Mouse (Mus musculus) left cerebral cortex, adult 9 months (tissue): ENCODE data around the gene G430095P16Rik.

Source experiments
- DNase-seq, 2 experiments: peaks; one replicate each; pipeline ENCODE4 v3.0.0; 2022; ENCODE audit warnings: low spot score in 2 of 2

The G430095P16Rik gene

DNA sequence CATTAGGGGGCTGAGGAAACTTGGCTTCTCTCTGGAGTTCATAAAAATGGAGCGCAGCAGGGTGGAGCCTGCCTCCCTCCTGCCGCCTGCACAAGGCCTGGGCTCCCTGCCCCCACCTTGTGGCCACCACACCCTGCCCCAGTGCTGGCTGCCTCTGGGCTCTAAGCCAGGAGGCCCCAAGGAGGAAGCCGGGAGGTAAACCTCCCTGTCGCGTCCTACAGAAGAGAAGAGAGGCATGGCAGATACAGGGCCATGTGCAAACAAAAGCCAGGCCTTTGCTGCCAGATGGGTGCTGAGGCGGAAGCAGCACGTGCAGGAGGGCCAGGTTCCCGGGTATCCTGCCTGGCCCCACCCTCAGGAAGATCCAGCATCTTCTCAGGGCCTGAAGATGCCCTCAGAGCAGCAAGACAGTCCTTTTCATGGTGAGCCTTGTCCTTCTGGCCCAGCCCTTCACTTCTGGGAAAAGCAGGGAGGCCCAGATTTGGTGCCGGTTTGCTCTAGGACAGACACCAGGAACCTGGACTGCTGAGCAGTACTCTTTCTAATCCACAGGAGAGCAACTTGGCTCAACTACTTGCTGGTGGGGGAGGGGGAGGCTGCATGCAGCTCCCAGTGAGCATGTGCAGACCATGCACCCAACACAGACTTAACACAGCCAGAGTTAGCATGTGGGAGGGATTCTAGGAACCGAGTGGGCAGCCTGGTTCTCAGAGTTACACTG, at the start of gene G430095P16Rik:
TSS of gene G430095P16Rik (plus strand) at position 158 of the 721 bp plus-strand sequence.
- peak in 1 of 2 experiments; percentile 76 for DNase-seq

GRCm38 (mm10) chr8:84677305-84677704, 45.5 kb upstream of the G430095P16Rik start:
- no peak for DNase-seq

DNA sequence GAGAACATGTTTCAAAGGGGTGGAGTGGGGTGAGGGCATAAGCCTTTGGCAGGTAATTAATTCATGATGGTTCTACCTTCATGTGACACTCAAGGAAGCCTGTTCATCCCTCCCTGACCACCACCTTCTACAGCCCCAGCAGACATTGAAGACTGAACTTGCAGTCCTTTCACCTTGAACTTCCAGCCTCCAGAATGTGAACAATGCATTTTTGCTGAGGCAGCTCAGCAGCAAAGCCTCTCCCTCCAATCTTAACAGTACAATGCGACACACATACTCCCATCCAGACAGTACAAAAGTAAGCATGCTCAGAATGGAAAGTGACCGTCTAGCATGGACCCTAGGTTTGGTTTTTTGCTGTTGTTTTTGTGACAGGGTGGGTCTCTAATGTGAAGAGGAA, 41.3 kb upstream of the G430095P16Rik start:
- DNase-seq = no peak

- DNase-seq = no peak
Observed at GRCm38 (mm10) chr8:84682257-84682656, 40.5 kb upstream of the G430095P16Rik start.

DNA sequence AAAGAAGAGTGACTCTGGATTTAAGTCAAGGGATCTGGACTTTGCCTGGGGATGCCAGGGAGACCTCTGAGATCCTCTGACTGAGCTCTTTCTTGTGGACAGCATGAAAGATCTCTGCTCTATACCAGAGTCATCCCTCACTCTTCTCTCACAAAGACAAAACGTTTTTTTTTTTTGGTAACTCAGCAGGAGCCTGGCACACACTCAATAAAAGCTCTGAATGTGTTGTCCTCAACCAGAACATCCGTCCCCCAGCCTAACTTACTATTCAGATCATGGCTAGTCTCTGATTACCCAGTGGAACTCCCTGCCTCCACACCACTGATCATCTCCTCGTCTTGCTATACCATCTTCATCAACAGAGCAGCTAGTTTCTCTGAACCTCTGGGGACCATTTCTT, 38.3 kb upstream of the G430095P16Rik start:
- no peak for DNase-seq

- DNase-seq = no peak
Observed at GRCm38 (mm10) chr8:84686191-84687002, 36.4 kb upstream of the G430095P16Rik start, which contains the start of gene Trmt1. TSS of gene Trmt1 (plus strand) at chr8:84686307.

DNA sequence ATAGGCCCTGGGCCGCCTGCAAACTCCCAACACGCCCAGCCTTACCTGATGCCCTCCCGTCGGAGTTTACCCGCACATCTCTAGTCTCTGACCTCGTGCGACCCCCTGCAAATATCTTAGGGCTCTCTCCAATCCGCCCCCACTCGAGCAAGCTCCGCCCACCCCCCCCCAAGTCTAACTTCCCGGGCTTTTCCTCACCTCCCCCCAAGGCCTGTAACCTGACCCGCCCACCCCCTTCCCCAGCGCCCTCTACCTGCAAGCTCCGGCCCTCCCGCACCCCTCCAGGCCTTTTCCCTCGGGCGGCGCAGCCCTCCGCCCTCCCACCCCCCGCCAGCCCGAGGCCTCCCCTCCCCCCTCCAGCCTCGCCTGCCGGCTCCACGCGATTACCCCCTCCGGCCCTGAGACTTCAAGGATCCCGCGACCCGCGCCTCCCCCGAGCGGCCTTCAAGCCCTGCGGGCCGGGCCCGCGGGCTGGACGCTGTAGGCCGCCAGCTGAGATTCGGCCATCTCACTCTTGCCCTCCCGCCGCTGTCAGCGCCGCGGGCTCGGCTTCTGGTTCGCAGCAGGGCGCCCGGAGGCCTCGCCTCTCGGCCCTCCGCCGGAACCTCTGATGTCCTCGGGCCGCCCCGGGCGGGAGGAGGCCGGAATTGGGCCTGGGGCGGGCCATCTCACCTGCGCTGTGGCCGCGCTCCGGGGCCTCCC, 35.7 kb upstream of the G430095P16Rik start:
- DNase-seq = no peak

GRCm38 (mm10) chr8:84687705-84688100, 35.1 kb upstream of the G430095P16Rik start, which contains the start of gene Nacc1:
TSS of gene Nacc1 (minus strand) at chr8:84687862.
- DNase-seq = peak; percentile 58 to 77

DNA sequence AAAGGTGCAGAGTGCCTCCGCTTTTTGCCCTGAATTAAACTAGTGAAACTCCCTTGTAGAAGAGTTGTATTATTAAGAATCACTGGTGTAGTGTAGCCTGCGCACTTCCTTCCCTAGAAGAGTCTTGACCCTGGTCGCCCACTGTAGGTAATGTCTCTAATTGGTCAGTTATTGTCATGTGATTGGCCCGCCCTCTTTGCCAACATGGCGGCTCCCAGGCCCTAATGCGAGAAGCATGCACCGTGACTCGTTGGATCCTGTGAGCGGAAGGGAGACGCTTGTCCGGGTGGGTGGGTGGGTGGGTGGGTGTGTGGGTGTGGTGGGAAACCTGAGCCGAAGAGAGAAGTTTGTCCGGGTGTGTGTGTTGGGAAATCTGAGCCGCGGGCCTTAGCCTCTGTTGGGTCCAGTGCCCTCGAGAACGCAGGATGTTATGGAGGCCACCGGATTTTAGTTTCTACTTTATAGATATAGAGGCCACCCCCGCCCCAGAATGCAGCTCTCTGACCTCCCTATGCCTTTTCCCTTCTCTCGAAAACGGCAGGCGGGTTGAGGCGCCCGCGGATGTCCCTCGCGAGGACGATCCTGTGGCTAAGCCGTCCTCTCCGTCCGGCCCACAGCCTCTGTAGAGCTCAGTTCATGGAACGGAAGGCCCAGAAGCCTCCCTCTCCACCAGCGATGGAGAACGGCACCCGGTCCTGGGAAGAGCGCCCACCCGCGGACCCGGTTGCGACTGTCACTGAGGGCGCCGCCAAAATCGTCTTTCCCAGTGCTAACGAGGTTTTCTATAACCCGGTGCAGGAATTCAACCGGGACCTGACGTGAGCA, 33.5 kb upstream of the G430095P16Rik start:
- DNase-seq = peak; percentile 83 to 94

DNA sequence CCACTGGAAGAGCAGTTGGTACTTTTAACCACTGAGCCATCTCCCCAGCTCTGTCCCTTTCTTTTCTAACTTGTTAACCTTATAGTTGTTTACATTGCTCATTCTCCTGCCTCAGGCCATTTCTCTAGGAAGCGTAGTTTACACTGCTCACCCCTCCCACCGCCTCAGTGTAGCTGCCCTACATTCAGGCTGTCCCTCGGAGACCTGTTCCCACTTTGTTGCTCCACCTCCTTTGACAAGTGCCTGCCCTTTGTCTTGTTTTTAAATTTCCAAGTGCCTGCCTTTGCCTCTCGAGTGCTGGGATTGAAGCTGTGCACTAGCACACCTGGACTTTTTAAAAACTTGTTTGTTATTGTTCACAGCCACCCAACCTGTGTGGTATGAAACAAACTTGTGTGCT, 29.5 kb upstream of the G430095P16Rik start:
- DNase-seq = no peak

- no peak for DNase-seq
Observed at GRCm38 (mm10) chr8:84695140-84695539, 27.7 kb upstream of the G430095P16Rik start.

DNA sequence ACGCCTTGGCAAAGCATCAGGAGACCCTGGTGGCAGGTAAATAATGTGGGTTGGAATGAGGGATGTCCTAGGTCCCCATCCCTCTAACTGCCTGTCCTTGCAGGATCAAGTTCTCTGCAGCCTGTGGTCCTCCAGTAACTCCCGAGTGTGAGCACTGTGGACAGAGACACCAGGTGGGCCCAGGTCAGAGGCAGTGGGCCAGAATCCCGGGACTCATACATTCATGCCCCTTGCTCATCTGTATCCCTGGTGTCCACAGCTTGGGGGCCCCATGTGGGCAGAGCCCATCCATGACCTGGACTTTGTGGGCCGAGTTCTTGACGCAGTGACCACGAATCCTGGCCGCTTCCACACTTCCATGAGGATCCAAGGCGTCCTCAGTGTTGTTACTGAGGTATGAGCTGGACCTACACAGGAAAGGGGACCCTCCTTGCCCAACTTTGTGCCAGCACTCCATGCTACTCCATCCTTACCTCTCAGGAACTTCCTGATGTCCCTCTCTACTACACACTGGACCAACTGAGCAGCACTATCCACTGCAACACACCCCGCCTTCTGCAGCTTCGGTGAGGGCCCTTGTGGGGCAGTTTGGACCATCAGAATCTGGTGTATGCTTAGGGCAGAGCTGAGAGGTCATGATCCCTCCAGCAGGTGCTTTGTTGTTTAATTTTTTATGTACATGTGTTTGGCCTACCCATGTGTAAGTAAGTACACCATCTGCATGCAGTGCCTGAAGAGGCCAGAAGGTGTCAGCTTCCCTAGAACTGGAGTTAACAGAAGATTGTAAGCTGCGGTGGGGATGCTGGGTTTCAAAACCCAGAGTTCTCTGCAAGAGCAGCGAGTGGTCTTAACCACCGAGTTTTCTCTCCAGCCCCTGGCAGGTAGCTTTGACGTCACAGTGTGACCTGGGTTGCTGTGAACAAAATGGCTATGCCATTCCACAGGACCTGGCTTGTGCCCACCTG, 25.4 kb upstream of the G430095P16Rik start:
- no peak for DNase-seq

- no peak for DNase-seq
Observed at GRCm38 (mm10) chr8:84698288-84698687, 24.5 kb upstream of the G430095P16Rik start.

DNA sequence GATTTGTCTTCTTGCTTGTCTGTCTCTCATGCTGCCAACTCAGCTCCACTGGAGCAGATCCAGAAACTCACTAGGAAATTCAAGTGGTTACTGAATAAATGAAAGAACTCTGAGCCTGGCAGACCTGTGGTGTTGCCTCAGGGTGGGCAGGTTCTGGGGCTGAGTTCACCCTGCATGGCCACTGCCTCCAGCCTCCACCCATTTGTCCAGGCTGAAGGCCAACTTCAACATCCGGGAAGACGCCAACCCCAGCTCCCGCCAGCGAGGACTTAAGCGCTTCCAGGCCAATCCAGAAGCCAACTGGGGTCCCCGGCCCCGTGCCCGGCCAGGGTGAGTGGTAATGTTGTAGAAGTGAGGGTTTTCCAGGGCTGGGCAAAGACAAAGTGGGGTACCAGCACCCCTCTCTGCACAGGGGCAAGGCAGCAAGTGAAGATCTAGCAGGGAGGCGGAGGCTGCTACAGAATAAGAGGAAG, 23.8 kb upstream of the G430095P16Rik start:
- DNase-seq = no peak

DNA sequence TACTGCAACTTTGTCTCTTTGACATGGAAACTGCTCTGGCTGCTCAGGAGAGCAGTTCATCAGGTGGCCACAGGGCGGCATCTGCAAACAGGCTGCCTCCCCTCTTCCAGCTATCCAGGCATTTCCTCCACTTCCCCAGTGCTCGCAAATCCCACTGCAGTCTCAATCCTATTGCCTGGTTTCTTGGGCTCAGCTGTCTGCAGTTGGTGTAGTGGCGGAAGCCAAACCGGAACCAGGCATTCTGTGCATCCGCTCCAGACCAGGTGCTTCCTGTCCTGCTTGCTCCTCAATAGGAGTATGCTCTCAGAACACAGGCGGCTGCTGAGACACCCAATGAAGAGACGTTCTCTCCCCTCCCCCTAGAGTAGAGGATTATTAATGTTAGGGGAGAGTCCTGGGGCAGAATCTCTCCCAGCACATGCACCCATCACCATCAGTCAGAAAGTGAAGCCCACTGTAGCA, 22.9 kb upstream of the G430095P16Rik start:
- DNase-seq = peak in 1 of 2 experiments; percentile 70

DNA sequence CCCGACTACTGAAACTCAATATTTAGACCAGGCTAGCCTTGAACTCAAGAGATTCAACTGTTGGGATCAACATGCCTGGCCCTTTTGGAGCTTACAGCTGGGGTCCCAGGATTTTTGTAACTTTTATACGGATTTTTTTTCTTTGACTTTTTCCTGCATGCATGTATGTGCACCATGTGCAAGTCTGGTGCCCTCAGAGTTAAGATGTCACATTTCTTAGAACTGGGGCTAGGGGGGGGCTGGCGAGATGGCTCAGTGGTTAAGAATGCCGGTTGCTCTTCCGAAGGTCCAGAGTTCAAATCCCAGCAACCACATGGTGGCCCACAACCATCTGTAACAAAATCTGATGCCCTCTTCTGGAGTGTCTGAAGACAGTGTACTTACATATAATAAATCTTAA, 22.3 kb upstream of the G430095P16Rik start:
- no peak for DNase-seq

GRCm38 (mm10) chr8:84700941-84701911, 21.6 kb upstream of the G430095P16Rik start, which contains the start of gene Lyl1:
TSS of gene Lyl1 (plus strand) at chr8:84701457.
- DNase-seq = no peak

DNA sequence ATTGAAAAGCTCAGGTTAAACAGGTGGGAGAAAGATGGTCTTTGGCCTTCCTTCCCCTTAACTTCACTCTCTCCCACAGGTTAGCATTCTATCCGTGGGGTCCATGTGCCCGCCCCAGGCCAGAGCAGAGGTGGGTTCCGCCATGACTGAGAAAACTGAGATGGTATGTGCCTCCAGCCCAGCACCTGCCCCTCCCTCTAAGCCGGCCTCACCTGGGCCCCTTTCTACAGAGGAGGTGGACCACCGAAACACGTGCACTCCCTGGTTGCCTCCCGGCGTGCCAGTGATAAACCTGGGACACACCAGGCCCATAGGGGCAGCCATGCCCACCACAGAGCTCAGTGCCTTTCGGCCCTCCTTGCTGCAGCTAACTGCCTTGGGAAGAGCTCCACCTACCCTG, 20.2 kb upstream of the G430095P16Rik start:
- no peak for DNase-seq
